Mouse (Mus musculus) lung, postnatal 14 days (tissue): ENCODE measurements around the gene Syne3.
A peak's percentile ranks its signal among the peaks of the same experiment; 100 is the strongest.

ENCODE experiments used
- DNase-seq: peaks from one replicate; pipeline ENCODE4 v3.0.0; 2021

Gene Syne3

DNA sequence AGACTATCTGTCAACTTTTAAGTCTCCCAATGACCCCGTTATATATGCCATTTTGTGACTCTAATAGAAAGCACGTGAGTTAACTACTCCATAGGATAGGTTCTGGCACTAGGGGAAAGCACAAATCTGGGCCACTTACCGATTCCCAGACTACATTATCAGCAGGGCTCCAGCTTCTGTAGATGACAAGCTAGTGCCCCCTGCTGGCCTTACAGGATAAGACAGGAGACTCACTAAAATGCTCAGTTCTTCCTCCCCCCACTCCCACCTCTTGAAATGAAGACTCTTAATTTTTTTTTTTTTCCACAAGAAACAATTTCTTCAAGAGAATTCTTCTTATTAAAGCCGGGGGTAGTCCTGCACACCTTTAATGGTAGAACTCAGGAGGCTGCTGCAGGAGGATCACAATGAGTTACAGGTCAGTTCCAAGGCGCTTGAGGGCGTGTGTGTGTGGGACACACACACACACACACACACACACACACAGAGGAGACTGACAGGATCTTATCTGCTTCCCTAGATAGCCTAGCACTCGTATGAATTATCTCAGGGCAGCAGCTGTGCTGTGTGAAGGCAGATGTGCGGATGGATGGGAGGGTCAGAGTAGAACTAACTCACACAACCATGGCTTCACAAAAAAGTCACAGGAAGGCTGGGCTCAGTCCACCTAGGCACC lies 15.8 kb upstream of the Syne3 start:
- peak; percentile 82 for DNase-seq

DNA sequence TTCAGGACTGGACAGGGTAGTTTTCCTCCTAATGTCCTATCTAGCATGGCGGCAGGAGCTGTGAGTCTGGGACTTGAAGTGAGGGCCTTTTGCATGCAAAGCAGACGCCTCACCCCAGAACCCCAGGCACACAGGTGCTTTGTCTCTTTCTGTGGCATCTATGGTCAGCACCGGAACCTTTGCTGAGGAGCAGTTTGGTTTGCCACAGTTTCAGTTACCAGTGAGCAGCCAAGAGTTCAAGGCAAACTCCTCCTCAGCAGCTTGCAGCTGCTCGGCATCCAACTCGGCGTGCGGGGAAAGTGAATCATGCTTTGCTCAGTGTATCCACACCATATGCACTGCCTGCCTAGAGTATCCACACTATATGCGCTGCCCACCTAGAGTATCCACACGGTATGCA lies 13.2 kb upstream of the Syne3 start:
- DNase-seq = no peak

DNA sequence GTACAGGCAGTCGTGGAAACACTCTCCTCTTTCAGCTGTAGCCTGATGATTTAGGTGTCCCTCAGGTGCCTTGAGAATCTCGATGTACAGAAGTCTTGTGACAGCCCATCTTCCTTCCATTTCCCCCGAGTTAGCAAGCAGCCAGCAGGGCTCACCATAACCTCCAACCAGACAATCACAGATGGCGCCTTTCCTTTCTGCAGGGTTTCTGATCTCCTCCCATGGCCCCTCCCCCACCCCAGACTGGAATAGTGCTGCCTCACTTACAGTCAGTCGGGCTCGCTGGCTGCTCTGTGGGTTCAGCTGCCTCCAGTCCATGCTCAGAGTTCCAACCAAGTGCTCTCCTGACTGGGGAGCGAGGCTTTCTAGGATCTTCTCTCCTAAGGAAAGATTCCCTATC lies 12.5 kb upstream of the Syne3 start:
- no peak for DNase-seq

DNA sequence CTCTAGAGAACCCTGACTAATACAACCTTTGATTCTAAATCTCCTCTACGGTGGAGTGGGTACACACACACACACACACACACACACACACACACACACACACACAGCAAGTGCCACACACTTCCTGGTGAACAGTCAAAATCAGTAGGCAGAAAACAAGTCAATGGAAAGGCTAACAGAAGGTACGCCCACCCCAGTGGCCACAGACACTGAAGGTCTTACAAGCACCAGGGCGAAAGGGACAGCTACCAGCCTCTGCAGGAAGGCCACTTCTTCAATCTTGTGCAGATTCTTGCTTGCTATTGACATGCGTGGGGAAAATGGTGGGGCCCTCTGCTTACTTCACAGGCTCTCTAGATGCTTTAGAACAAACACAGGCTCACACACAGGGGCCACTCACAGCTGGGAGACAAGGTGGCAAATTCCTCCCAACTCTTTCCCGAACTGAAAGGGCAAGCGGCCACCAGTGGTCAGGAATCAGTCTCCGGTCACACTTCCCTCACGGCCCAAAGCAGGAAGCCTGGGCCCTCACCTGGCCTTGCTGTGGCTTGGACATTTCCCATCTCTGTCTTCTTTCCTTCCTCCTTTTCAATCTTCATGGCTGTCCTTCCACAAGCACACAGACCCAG lies 11.9 kb upstream of the Syne3 start:
- DNase-seq = no peak

DNA sequence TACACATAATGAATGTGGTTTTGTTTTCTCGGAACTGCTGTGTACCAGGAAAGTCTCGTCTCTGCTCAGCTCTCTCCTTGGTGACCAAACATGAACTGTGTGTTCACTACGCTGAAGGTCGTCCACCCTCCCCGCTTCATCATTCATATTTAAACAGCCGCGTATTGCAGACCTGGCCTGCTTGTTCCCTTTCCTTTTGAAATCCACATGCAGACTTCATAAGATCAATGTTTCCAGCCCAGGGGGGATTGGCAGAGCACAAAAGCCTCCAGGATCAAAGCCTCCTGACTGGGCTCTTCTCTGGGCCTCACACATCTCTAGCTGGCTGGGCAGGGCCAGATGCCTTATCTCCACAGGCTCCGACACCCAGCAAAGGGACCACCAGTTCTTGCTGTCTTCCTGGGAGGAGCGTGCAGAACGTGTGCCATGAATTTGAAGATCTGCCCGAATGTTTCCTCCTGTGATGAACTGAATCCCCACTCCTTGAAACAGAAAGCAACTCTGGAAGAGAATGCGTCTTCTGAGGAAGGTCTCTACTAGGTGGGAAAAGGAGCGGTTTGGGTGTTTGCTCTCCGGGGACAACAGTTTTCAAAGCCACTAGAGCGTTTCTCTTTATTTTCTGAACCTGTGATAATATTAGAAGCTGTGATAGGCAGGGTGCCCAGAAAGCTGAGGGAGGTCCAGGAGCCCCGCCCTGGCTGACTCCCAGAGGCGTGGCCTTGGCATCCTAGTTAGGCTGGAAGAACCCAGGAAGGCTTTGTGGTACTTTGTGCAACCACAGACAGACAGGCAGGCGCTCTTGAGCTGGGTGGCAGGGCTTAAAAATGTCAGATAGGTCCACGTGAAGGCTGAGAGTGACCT lies 10.0 kb upstream of the Syne3 start:
- DNase-seq = peak; percentile 25

DNA sequence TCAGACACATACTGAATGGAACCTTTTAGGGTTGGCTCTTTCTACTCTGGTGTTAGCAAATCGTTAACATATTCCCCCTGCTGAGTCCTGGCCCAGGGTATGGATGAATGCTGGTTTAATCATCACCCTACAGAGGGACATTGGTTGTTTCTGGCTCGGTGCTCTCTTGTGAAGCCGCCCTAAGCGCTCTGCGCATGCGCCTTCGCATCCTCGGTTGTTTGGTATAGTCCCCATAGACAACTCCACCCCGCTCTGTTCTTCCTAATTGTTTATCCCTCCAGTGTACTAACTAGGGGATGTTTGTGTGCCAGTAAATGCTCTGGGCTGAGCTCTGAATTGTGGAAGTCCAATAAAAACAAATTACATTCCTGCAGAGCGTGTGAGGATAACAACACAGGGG lies 7.0 kb upstream of the Syne3 start:
- no peak for DNase-seq

DNA sequence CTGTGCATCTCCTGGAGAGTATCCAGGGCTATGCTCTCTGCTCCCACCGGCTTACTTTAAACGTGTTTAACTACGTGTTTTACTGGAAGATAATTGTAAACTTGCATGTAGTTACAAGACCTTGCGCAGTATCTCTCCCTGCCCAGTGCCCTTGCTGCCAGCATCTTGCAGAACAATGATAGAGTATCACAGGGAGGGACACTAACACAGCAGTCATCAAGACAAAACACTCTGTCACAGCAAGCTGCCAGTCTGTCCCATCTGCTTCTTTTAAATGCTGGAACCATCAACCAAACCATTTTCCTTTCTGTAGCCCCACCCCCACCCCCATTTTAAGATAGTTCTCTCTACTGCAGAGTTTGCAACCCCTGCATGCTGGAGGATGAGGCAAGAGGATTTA lies 6.6 kb upstream of the Syne3 start:
- no peak for DNase-seq

DNA sequence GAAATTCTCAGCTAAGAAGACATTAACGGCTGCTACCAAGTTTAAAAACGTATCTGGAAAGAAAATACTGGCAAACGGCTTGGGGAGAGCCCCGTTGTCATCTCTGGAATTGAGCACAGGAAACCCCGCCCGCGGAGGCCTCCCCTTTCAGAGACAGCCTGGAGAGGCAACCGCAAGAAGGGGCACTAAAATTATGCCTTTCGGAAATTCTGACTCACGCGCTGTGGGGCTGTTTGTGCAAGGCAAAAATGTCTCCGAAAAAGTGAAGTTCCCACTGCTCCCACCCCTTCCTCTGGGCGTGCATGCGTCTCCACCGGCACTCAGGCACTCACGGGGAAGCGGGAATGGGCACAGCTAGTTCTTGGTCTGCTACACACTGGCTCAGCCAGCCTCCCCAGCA lies 3.5 kb upstream of the Syne3 start:
- DNase-seq = peak; percentile 70

DNA sequence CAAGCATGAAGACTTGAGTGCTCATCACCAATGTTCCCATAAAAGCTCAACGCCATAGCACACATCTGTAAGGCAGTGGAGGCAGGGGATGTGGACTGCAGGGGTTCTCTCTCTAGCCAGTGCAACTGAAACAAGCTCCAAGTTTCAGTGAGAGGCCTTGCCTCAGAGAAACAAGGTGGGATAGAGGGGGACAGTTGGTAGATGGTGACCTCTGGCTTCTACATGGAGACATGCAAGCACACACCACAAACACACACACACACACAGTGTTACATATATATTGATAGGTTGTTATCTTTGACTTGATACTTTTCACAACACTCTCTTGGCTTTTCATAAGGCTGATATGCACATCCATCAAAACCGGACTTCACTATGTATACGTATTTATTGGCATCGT lies 2.7 kb upstream of the Syne3 start:
- DNase-seq = no peak

DNA sequence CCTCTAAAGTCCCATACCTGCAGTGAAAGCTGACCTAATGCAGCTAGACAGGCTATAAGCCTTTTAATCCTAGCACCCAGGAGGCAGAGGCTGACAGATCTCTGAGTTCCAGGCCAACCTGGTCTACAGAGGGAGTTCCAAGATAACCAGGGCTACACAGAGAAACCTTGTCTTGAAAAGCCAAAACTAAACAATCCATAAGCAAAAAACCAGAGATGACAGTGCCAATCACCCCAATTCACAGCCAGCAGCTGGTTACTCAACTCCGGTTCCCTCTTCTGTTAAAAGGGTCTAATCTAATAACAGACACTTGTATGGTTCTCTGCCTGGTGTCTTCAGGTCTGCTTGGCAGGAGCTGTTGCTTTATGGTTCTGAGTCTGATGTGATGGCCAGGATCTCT lies 2.0 kb upstream of the Syne3 start:
- no peak for DNase-seq

DNA sequence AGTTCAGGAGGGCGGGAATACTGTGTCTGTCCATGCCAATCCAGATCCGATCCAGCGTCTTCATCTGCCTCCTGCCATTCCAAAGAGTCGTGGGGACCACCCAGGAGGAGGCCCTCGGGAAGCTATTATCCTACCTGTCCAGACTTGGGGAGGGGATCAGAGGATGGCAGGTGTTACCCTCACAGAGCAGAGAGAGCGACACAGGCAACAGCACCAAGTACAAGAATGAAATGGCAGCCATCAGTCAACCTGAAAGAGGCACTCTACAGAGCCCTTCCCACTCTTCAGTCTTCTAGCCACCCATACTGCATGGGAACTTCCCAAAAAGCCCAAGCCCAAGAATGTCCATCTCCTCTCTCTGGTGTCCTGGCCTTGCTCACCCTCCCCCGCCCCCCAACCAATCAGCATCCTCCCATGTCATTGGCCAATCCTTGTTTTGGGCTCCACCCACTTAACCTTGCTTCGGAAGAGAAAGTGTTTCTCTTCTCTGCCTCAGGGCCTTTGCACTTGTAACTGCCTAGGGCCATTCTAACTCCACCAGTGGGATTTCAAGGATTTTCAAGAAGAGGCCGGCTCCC lies 693 bp upstream of the Syne3 start:
- no peak for DNase-seq

DNA sequence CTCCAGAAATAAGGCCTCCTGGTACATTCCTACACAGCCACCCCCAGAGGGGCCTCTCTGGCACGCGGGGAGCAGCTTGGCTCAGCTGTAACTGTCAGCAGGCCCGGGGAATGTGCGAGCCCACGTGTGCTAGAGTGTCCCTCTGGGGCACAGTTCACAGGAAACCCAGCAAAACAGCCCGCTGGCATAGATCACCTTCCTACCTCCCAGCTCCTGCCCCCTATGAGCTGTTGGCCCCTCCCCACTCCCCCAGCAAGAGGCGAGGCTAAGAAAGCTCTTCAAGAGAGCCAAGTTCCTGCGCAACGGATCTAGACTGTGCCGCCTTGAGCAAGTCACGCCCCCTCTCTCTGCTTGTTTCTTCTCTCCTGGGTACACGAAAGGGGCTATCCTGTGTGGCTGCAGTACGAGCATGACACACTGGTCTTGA lies 844 bp downstream of the Syne3 start:
- peak; percentile 53 for DNase-seq

DNA sequence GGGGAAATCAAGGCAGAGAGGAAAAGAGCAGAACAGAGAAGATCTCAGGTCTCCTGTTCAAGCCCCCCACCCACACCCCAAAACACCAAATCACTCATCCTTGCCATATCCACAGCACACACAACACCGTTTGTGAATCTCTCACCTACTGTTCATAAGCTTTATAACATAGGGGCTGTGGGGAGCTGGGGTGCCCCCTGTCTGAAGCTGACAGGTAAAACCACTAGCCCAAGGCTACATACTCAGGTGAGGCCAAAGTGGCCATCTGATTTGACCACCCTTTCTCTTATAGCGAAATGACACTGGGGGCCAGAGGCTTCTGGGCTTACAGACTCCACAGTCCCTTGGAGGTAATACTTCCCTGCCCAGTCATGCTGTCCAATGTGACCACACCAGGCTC lies 1.5 kb downstream of the Syne3 start:
- no peak for DNase-seq

DNA sequence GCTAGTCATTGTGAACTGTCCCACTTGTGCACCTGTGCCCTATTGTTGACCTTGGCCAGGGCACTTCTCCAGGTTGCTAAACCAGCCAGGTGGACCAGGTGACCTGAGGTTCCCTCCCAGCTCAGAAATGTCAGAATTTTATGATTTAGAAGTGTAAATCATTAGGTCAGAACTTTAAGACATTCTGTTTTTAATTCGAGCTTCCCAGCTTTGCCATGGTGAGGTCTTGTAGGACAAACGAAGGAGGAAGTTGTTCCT lies 4.0 kb downstream of the Syne3 start:
- DNase-seq = no peak

DNA sequence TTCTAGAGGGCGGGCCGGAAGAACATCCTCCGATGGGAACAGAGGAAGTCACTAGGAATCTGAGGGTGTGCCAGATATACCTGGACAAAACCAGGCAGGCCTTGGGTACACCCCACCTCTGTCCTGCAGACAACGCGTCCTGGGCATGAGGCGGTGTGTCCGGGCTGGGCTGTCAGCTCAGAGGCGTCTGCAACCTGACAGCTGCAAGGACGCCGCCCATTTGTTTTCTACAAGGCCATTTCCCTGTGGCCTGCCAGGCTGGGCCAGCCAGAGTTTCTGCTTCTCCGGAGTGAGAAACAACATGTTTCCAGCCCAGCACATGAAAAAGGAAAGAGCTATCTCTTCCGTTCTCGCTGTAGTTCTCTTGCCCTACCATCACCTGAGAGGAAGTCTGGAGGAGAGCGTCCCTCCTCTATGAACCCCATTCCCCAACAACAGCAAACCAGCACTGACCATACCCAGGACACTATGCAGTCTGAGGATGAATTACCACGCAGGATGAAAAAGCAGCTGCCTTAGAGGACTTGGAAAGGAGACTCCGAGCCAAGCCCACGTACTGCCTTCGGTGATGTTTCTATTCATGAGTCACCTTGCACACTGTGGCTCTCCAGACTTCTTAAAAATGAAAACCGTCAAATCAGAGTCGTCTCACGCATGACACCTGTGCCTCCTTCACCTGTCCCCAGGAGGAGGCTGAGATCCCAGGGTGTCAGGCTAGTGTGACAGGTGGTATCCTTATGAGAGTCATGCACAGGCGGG lies 4.5 kb downstream of the Syne3 start:
- no peak for DNase-seq

DNA sequence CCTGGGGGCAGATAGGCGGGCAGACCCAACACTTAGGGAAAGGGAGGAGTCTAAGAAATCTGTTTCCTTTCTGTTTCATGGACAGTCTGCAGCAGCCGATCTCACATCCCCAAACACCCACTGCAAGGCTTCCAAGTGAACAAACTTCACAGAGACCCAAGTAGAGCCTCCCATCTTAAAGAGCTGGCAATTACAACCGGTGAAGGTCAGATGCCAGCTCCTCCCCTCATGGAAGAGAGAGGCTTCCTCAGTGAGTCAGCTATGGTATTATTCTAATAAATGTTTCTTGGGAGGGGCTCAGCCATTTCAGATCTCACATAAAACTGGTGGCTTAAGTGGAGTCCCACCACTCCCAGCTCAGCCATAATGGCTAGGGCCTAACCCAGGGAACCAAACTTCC lies 5.9 kb downstream of the Syne3 start:
- DNase-seq = no peak

DNA sequence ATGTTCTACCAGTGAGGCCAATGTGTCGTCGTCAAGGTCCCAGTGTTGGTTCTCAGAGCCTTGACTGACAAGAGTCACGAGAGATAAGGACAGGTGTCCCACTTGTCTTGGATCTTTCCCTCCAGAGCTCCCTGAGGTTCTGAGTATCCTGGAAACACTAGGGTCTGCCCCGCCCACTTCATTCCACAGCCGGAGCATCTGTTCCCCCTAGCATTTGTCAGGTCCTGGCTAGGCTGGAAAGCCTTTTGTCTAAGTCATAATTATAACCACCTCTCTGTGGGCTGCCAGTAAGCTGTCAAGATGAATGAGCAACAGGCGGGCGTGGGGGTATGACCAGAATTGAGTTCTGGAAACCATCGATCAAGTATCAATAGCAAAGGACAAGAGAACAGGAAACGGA lies 6.5 kb downstream of the Syne3 start:
- no peak for DNase-seq

DNA sequence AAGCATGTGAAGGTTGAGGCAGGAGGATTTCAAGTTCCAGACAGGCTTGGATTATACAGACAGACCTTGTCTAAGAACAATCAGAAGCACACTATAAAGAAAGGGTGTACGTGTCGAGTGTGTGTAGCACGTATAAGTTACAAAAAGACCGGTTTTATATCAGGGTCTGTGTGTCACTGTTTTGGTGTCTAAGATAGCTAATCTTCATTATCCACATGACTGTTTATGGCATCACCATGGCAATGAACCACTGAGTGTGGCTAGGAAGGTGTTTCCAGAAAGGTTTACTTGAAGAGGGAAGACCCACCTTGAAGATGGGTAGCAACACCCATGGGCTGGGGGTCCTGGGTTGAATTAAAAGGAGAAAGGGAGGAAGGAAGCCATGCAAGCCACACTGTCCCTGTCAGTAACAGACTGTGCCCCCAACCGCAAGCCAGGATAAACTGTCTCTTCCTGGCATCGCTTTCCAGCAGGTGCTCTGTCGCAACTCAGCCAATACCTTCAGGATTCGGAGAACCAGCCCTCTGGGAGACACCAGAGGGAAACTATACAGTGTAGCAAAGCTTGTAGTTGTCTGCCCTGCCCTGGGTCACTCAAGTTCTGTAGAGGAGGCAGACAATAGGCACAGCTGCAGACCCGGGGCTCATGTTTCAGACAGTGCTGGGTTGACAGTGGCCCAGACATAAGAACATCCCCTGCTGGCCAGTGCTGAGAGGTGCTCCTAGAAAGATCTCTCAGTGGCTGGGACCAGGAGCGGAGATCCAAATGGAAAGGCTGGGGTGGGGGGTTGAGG lies 7.1 kb downstream of the Syne3 start:
- no peak for DNase-seq

DNA sequence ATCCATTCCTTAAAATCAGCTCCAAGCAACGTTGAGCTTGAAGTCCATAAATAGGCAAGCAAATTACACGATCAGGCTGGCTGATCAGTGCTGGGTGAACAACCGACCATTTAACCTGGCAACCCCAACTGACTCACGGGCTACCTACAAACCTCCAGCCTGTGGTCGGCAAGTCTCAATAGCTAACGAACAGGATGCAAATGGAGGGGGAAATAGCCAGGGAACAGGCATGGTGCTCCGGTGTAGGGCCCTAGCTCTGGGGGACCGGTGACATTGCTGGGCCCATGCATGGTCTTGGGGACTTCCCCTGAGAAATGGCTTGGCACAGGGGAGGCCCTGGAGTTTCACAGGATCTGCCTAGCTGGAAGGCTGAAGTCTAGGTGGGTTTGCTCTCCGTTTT lies 8.3 kb downstream of the Syne3 start:
- no peak for DNase-seq

DNA sequence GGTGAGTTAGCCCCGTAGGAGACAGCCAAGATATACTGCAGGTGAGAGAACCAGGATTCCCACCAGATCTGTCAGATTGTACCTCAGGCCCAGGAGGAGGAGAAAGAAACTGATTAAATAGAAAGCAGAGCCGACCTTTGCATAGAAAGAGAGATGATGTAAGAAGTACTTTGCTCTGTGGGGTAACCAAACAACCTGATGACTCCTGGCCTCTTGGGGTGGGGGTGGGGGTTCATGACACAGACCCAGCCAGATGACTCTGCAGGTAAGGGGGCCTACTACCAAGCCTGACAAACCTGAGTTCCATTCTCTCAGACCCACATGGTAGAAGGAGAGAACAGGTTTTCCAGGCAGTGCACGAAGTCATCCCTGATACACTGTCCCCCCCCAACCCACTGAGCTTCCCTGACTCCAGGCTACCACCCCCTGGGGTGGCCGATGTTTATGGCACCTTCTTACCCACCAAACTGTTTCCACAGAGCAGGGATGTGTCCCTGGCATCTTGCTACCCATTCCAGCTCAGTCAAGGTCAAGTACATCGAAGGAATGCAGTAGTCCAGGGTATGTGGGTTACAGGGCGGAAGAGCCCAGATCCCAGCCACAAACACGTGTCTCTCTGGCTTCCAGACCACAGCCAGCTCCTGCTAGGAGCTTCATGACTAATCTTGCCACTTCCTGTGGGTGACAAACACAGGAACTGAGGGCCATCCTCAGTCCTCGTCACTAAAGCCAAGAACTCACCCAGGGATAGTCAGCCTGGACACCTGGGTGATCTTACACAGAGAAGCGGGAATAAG lies 8.9 kb downstream of the Syne3 start:
- no peak for DNase-seq

DNA sequence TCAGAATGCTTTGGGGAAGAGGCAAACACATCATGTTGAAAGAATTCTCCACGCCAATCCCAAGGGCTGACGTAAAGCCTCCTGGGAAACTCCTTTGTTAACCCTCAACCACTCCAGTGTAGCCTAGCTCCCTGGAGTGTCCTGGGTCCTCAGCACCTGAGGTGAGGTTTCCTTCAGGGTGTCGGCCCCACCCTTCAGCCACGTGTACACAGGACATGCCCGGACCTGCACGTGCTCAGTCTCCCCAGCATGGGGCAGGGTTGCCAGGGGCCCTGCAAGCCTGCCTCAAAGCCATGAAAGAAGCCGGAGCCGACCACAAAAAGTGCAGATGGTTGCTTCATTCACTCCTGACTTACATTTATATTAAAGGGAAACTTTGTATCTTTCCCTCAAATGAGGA lies 10.4 kb downstream of the Syne3 start:
- no peak for DNase-seq

DNA sequence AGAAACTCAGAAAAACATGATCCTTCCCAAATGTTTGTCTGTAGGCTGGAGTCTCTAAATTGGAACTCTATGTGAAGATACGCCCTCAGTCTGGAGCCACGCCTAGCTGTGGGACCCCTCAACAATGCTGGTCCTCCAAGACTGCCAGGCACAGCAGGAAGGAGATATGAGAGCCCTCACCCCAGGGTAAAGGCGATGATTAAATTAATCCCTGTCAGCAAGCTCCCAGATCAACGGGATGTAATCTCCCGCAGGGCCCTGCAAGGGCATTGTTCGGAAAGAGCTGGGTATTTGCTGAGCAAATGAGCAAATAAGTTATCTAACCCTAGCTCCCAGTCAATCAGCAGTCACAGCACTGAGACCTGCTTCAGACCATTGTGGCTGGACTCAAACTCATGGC lies 11.1 kb downstream of the Syne3 start:
- no peak for DNase-seq
